Mouse (Mus musculus): ENCODE results near the gene Col11a2. TPM values are rescaled to one million over a fixed set of nuclear protein-coding genes. Genes with fewer than 3 reads are reported as not detected.

Gene Col11a2
- total RNA-seq, 2 experiments from 2014 or later, result 1.1 to 2.2 TPM

- DNase-seq (ENCODE audit: low spot score), result no peak
- intact Hi-C loops (cut with DNase I), result no loop called here
Observed at GRCm38 (mm10) chr17:34038440-34038839, 797 bp upstream of the Col11a2 start.

- no peak for DNase-seq (ENCODE audit: low spot score)
- intact Hi-C loops (cut with DNase I), result no loop called here
Observed at GRCm38 (mm10) chr17:34039562-34040450, 569 bp downstream of the Col11a2 start.

GRCm38 (mm10) chr17:34045941-34046340 lies 6.7 kb downstream of the Col11a2 start:
- intact Hi-C loops (cut with DNase I), result no loop called here
- no peak for DNase-seq (ENCODE audit: low spot score)

DNA sequence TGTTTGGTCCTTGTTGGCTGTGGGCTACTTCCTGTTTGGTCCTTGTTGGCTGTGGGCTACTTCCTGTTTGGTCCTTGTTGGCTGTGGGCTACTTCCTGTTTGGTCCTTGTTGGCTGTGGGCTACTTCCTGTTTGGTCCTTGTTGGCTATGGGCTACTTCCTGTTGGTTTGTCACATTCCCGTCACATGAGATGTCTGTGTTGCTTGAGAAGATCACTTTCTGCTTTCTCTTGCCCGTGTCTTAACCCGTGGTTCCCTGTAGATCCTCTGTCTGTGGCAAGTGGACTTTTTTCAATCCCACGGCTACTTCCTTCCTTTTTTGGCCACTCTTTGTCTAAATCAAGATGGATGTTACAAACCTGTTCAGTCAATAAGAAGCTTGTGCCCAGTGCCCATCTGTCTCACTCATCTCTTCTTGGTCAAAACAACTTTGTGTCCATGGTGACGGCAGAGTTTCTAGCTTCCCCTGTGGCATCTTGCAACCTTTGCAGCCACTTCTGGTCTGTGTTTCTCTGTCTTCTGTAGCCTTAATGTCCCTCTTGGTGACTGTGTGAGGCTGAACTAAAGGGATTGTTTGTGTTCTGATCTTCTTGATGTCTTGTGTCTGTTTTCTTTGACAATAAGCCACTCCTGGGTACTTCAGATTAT lies 8.3 kb downstream of the Col11a2 start:
- no peak for DNase-seq (ENCODE audit: low spot score)
- intact Hi-C loops (cut with DNase I), result no loop called here

DNA sequence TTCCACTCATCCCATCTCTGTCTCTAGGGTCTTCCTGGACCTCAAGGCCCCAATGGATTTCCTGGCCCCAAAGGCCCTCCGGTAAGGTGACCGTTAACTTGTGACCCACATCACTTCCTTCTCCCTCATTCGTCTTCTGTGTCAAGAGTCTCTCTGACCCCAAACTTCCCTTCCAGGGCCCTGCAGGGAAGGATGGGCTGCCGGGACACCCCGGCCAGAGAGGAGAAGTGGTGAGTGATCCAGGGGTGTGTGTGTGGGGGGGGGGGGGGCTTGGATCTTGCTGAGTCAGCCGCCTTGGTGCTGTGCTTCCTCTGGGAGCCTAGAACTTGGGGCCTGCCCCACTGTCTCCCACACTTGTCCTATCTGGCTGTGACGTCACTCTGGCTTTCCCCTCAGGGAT lies 18.0 kb downstream of the Col11a2 start:
- intact Hi-C loops (cut with DNase I), result no loop called here

GRCm38 (mm10) chr17:34068864-34069263 lies 29.6 kb downstream of the Col11a2 start:
- no peak for DNase-seq (ENCODE audit: low spot score)
- intact Hi-C loops (cut with DNase I), result no loop called here

More for the DNA sequence above, 18.0 kb downstream of the Col11a2 start:
- DNase-seq (ENCODE audit: low spot score), result no peak

DNA sequence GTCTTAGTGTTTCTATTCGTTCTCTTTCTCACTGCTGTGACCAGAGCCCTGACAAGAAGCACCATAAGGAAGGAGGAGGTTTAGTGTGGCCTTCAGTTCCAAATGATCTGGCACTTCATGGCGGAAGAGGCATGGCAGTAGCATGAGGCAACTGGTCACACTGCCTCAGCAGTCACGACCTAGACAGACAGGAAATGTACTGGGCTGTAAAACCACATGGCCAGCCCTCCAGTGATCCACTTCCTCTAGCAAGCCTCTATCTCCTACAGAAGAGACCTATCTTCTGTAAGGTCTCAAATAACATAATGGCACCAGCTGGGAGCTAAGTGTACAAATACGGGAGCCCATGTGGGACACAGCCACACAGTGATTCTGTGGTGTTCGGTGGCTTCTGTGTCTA lies 32.9 kb downstream of the Col11a2 start:
- no peak for DNase-seq (ENCODE audit: low spot score)

GRCm38 (mm10) chr17:34075271-34075670 lies 36.0 kb downstream of the Col11a2 start:
- no peak for DNase-seq (ENCODE audit: low spot score)
- intact Hi-C loops (cut with DNase I), result loop anchor here (5.0 kb wide), 1 partner anchor 162 kb away; the partner anchor contains the start of gene H2-Ob

More for the DNA sequence above, 32.9 kb downstream of the Col11a2 start:
- intact Hi-C loops (cut with DNase I), result no loop called here

DNA sequence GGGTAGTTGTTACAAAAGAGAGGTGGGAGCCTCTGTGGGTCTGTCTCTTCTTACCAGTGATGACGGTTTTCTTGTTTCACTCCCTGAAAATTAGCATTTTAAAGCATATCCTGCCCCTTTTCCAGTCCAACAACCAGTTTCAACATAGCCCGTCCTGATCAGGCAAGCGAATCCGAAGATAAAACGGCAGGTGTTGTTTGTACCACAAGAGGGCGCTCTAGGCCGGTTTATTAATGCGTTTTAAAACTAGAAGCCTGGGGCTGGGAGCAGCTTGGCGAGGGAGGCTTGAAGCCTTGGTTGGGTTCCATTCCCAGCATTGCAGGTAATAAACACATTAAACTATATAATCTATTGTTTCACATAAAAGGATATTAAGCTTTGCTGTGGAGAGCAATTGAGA lies 38.3 kb downstream of the Col11a2 start:
- no peak for DNase-seq (ENCODE audit: low spot score)
- intact Hi-C loops (cut with DNase I), result loop anchor here (2.0 to 5.0 kb wide), 2 partner anchors 91 to 160 kb away; partner anchors contain the start of gene H2-Ob

DNA sequence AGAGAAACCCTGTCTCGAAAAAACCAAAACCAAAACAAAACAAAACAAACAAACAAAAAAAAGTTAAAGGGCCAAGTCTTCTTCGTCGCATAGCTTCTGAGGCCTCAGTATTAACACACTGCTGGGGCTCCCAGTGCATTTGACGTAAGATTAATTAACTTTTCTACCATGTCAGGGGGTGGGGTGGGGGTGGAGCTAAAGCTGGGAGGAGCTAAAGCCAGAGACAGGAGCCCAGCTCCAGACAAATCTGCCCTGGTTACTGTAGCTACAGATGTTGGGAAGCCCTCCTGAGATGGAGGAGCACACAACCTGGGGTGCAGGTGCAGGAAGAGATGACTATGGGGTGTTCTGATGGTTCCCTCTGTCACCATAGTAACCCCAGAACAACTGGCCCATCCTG lies 38.9 kb downstream of the Col11a2 start:
- DNase-seq (ENCODE audit: low spot score), result no peak
- intact Hi-C loops (cut with DNase I), result loop anchor here (5.0 kb wide), 1 partner anchor 159 kb away; the partner anchor contains the start of gene H2-Ob

DNA sequence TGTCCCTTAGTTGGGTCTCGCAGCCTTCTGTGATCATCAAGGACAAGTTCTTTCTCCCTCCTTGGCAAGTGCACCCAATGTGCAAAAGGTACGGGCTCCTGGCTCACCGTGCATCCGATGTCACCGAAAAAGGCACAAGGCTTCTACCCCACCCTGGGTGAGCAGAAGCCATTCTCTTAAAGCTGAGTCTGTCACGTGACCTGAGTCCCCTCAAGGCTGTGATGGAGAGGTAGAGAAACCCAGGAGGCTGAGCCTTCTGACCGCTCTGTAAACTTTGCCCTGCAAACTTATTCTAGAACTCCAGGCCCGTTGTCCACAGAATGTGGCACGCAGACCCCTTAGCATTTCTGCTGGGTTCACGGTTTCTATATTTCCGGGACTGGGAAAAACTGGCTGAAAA lies 39.8 kb downstream of the Col11a2 start:
- DNase-seq (ENCODE audit: low spot score), result no peak
- intact Hi-C loops (cut with DNase I), result loop anchor here (5.0 kb wide), 1 partner anchor 158 kb away; the partner anchor contains the start of gene H2-Ob

- DNase-seq (ENCODE audit: low spot score), result no peak
Observed at GRCm38 (mm10) chr17:34079621-34080020, 40.4 kb downstream of the Col11a2 start.

DNA sequence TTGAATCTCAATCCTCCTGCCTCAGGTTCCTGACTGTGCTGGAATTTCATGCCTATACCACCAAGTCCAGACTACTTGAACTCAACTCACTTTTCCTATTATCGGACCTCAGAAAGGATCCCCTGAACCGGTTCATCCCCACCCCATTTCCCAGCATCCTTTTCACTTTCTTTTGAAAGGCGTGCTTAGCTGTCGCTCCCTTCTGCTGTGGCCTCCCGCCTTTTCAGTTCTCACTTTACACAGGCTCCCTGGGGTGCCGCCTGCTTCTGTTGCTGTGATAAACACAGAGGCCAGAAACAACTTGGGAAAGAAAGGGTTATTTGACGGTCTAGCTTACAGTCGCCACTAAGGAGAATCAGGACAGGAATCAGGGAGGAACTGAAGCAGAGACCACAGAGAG lies 43.9 kb downstream of the Col11a2 start:
- DNase-seq (ENCODE audit: low spot score), result no peak
- intact Hi-C loops (cut with DNase I), result no loop called here

More at GRCm38 (mm10) chr17:34079621-34080020, 40.4 kb downstream of the Col11a2 start:
- intact Hi-C loops (cut with DNase I), result loop anchor here (5.0 kb wide), 1 partner anchor 158 kb away; the partner anchor contains the start of gene H2-Ob

DNA sequence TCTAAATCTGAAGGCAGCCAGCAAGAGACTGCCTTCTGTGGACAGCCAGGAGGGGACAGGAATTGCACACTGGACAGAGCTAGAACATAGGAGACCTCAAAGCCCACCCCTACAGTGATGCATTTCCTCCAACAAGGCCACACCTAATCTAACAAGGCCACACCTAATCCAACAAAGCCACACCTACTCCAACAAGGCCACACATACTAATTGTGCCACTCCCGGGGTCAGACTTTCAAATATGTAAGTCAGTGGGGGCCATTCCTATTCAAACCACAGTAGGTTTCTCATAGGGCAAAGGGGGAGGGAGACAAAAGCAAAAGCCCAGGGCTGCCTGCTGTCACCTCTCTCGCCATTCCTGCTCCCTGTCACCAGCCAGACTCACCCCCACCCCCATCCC lies 48.1 kb downstream of the Col11a2 start:
- intact Hi-C loops (cut with DNase I), result no loop called here
- DNase-seq (ENCODE audit: low spot score), result no peak

GRCm38 (mm10) chr17:34088124-34088523 lies 48.9 kb downstream of the Col11a2 start:
- intact Hi-C loops (cut with DNase I), result no loop called here
- DNase-seq (ENCODE audit: low spot score), result no peak

DNA sequence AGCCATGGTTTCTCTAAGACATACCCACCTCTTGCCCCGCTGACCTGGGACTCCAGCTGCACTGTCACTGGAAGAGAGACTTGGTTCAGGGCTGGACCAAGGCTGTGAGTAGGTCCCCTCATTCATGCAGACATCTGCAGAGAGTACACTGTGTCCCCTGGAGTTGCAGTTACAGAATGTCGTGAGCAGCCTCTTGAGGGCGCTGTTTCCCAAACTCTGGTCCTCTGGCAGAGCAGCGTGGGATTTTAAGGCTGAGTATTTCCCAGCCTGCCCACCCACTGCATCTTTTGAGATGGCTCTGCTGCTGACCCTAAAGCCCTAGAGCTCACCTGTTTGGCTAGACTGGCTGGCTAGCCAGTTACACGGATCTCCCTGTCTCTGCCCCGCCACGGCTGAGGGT lies 51.7 kb downstream of the Col11a2 start:
- no peak for DNase-seq (ENCODE audit: low spot score)
- intact Hi-C loops (cut with DNase I), result no loop called here

GRCm38 (mm10) chr17:34092197-34092875 lies 53.1 kb downstream of the Col11a2 start, which contains the start of gene H2-Oa:
Gene H2-Oa (plus strand): TSS chr17:34092340.
- intact Hi-C loops (cut with DNase I), result no loop called here
- DNase-seq (ENCODE audit: low spot score), result no peak

DNA sequence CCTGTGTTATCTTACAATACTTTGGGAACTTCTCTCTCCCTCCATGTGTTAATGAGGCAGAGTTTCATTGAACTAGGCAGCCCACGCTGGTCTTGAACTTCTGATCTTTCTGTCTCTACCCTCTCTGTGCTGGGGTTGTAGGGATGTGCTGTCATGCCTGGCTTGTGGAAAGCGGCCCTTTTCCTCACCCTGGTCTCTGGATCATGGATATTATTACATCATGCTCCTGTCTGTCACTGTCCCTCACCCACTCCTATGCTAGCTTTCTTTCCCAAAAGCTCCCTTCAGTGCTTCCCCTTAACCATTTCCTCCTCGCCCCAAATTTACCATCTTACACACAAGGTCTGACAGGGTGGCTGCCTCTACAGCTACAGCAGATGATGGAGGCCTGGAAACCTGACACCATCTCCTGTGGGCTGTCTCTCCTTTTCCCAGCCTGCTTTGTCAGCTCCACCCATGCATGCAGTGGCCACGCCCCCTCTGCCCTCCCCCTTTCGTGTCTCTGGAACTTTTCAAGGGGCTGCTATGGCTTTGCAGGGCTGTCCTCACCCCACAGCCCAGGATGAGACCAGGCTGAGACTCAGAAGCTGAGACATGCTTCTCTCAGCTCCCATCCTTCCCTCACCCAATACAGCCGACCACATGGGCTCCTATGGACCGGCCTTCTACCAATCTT lies 54.1 kb downstream of the Col11a2 start:
- DNase-seq (ENCODE audit: low spot score), result no peak

GRCm38 (mm10) chr17:34094283-34095035 lies 55.2 kb downstream of the Col11a2 start:
- DNase-seq (ENCODE audit: low spot score), result no peak
- intact Hi-C loops (cut with DNase I), result no loop called here

More for the DNA sequence above, 54.1 kb downstream of the Col11a2 start:
- intact Hi-C loops (cut with DNase I), result no loop called here

All from heart, postnatal 25 days (tissue).